Mouse (Mus musculus): Measurements from ENCODE around the gene Tgds.

Gene Tgds

DNA sequence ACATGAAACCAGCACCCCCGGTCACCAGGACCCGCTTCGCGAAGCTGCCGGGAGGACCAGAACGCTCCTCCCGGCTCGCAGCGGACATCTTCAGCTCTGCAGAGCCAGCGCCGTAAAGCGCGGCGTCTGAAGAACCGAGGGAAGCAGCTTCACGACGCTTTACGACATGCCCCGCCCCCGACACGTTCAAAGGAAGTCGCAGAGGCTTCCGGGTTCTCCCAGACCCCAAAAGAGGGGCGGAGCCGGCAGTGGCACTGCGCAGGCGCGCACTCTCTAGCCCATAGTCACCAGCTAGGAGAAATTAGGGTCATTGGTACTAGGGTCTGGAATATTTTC, at the start of gene Tgds:
Gene Tgds (minus strand): TSS at position 114 of the 336 bp plus-strand sequence.
- no peaks in the 10 kb centered on the region for H3K27me3 ChIP-seq (ENCODE audit: insufficient read depth, low read length)

DNA sequence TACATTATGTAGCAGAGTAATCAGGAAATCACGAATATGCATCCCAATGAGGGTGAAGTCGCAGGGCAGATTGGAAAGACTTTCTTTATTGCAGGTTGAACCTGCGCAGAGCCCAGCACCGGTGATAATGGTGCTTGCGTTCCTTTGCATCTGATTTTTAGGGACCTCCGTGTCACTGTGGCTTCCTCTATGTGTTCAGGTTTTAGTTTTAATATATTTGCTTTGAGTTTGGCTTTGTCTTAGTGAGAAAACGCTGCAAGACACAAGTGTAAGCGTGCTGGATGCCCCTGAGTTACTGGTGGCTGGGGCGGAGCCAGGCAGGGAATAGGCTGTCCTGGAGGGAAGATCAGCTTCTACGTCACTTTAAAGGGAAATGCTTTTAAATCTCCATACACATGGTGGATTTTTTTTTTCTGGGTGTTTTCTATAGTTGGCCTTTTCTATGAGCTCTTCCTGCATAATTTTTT, 48.2 kb upstream of the Tgds start:
- H3K36me3 ChIP-seq (ENCODE audit: insufficient read depth, low read length): no peaks in the 10 kb centered on the region
- peaks cover 6% of the 10 kb centered on the region for H3K9me3 ChIP-seq (ENCODE audit: low read length)
- H3K27me3 ChIP-seq (ENCODE audit: insufficient read depth, low read length): no peaks in the 10 kb centered on the region
- H3K4me1 ChIP-seq (replicated peaks; ENCODE audit: low read depth, low read length): peaks cover 26% of the 10 kb centered on the region
- peak overlapping the region; percentile 70 for H3K4me3 ChIP-seq (replicated peaks; ENCODE audit: low read length)
- TF ChIP-seq POU5F1 (IDR thresholded peaks at IDR 0.05; ENCODE audit: borderline replicate concordance, low read length) (no peak), NANOG (IDR thresholded peaks at IDR 0.05; ENCODE audit: borderline replicate concordance, low read length) (no peak), CTCF (conservative IDR thresholded peaks at IDR 0.05; ENCODE audit: low read length) (no peak)

More for the DNA sequence above, at the start of gene Tgds:
- Histone ChIP-seq H3K4me3 (replicated peaks; ENCODE audit: low read length) (peak within 1 kb of the TSS; percentile 94), H3K4me1 (replicated peaks; ENCODE audit: low read depth, low read length) (peaks cover 31% of the 10 kb centered on the region), H3K9me3 (ENCODE audit: low read length) (no peaks in the 10 kb centered on the region), H3K36me3 (ENCODE audit: insufficient read depth, low read length) (peaks cover 24% of the 10 kb centered on the region)
- TF ChIP-seq NANOG (IDR thresholded peaks at IDR 0.05; ENCODE audit: borderline replicate concordance, low read length) (no peak), POU5F1 (IDR thresholded peaks at IDR 0.05; ENCODE audit: borderline replicate concordance, low read length) (no peak), CTCF (conservative IDR thresholded peaks at IDR 0.05; ENCODE audit: low read length) (no peak)

DNA sequence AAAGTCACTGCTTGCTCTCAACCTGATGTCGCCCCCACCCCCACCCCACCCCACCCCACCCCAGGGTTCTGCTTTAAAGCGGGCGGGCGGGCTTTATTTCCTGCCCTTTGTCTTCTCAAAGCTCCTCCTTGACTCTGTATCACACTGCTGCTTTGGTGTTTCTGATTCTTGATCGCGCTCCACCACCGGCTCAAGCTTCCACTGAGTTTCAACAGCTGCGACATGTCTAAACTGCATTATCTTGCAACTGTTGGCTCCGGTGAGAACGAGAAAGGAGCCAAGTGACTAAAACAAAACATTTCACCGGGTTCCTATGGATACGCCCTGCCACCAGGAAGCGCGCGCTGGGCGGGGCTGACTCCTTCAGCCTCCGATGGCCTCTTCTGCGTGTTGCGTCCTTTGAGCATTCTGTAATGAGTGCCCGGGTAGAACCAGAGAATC, 47.6 kb upstream of the Tgds start:
- Histone ChIP-seq H3K27me3 (ENCODE audit: insufficient read depth, low read length) (no peaks in the 10 kb centered on the region), H3K4me3 (replicated peaks; ENCODE audit: low read length) (peak overlapping the region; percentile 70), H3K36me3 (ENCODE audit: insufficient read depth, low read length) (no peaks in the 10 kb centered on the region), H3K9me3 (ENCODE audit: low read length) (peaks cover 6% of the 10 kb centered on the region), H3K4me1 (replicated peaks; ENCODE audit: low read depth, low read length) (peaks cover 30% of the 10 kb centered on the region)
- TF ChIP-seq POU5F1 (IDR thresholded peaks at IDR 0.05; ENCODE audit: borderline replicate concordance, low read length) (no peak), NANOG (IDR thresholded peaks at IDR 0.05; ENCODE audit: borderline replicate concordance, low read length) (no peak), CTCF (conservative IDR thresholded peaks at IDR 0.05; ENCODE audit: low read length) (no peak)

GRCm38 (mm10) chr14:118179701-118180100, 47.1 kb upstream of the Tgds start:
- H3K4me1 ChIP-seq (replicated peaks; ENCODE audit: low read depth, low read length): peaks cover 30% of the 10 kb centered on the region
- H3K36me3 ChIP-seq (ENCODE audit: insufficient read depth, low read length): no peaks in the 10 kb centered on the region
- no peaks in the 10 kb centered on the region for H3K27me3 ChIP-seq (ENCODE audit: insufficient read depth, low read length)
- no peak for TF ChIP-seq NANOG (IDR thresholded peaks at IDR 0.05; ENCODE audit: borderline replicate concordance, low read length)
- no peak for TF ChIP-seq CTCF (conservative IDR thresholded peaks at IDR 0.05; ENCODE audit: low read length)
- no peak for TF ChIP-seq POU5F1 (IDR thresholded peaks at IDR 0.05; ENCODE audit: borderline replicate concordance, low read length)
- H3K4me3 ChIP-seq (replicated peaks; ENCODE audit: low read length): no peak overlapping the region
- peaks cover 6% of the 10 kb centered on the region for H3K9me3 ChIP-seq (ENCODE audit: low read length)

DNA sequence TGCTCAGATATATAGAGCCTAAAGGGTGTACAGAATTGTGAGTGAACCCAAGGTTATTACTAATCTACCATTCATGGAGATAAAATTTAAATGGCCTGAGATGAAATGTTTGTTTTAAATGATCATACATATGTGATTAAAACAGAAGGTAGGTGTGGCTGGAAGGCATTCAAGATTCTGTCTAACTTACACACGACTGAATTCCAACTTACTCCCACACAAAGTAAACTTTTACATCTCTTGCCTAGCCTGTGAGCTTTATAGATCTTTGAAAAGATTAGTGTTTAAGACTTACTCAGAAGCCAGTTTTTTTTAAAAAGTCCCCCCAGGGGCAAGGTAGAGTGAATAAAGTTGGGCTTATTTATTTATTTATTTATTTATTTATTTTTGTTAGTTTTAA, 46.7 kb upstream of the Tgds start:
- TF ChIP-seq CTCF (conservative IDR thresholded peaks at IDR 0.05; ENCODE audit: low read length): no peak
- no peak for TF ChIP-seq POU5F1 (IDR thresholded peaks at IDR 0.05; ENCODE audit: borderline replicate concordance, low read length)
- no peak for TF ChIP-seq NANOG (IDR thresholded peaks at IDR 0.05; ENCODE audit: borderline replicate concordance, low read length)
- peaks cover 6% of the 10 kb centered on the region for H3K9me3 ChIP-seq (ENCODE audit: low read length)
- no peak overlapping the region for H3K4me3 ChIP-seq (replicated peaks; ENCODE audit: low read length)
- H3K4me1 ChIP-seq (replicated peaks; ENCODE audit: low read depth, low read length): peaks cover 30% of the 10 kb centered on the region
- no peaks in the 10 kb centered on the region for H3K27me3 ChIP-seq (ENCODE audit: insufficient read depth, low read length)
- H3K36me3 ChIP-seq (ENCODE audit: insufficient read depth, low read length): no peaks in the 10 kb centered on the region

GRCm38 (mm10) chr14:118175694-118176085, 43.1 kb upstream of the Tgds start:
- Histone ChIP-seq H3K4me3 (replicated peaks; ENCODE audit: low read length) (peak overlapping the region; percentile 69), H3K36me3 (ENCODE audit: insufficient read depth, low read length) (no peaks in the 10 kb centered on the region), H3K9me3 (ENCODE audit: low read length) (peaks cover 6% of the 10 kb centered on the region), H3K4me1 (replicated peaks; ENCODE audit: low read depth, low read length) (peaks cover 26% of the 10 kb centered on the region), H3K27me3 (ENCODE audit: insufficient read depth, low read length) (no peaks in the 10 kb centered on the region)
- TF ChIP-seq POU5F1 (IDR thresholded peaks at IDR 0.05; ENCODE audit: borderline replicate concordance, low read length): no peak
- TF ChIP-seq NANOG (IDR thresholded peaks at IDR 0.05; ENCODE audit: borderline replicate concordance, low read length): no peak
- no peak for TF ChIP-seq CTCF (conservative IDR thresholded peaks at IDR 0.05; ENCODE audit: low read length)

- no peak for TF ChIP-seq CTCF (conservative IDR thresholded peaks at IDR 0.05; ENCODE audit: low read length)
- TF ChIP-seq POU5F1 (IDR thresholded peaks at IDR 0.05; ENCODE audit: borderline replicate concordance, low read length): no peak
- TF ChIP-seq NANOG (IDR thresholded peaks at IDR 0.05; ENCODE audit: borderline replicate concordance, low read length): no peak
- Histone ChIP-seq H3K36me3 (ENCODE audit: insufficient read depth, low read length) (no peaks in the 10 kb centered on the region), H3K27me3 (ENCODE audit: insufficient read depth, low read length) (no peaks in the 10 kb centered on the region), H3K4me1 (replicated peaks; ENCODE audit: low read depth, low read length) (peaks cover 21% of the 10 kb centered on the region), H3K4me3 (replicated peaks; ENCODE audit: low read length) (peak overlapping the region; percentile 69), H3K9me3 (ENCODE audit: low read length) (peaks cover 6% of the 10 kb centered on the region)
Observed at GRCm38 (mm10) chr14:118175071-118175693, 42.6 kb upstream of the Tgds start.

GRCm38 (mm10) chr14:118173590-118174203, 41.1 kb upstream of the Tgds start:
- Histone ChIP-seq H3K9me3 (ENCODE audit: low read length) (peaks cover 6% of the 10 kb centered on the region), H3K27me3 (ENCODE audit: insufficient read depth, low read length) (no peaks in the 10 kb centered on the region), H3K36me3 (ENCODE audit: insufficient read depth, low read length) (no peaks in the 10 kb centered on the region), H3K4me1 (replicated peaks; ENCODE audit: low read depth, low read length) (peaks cover 15% of the 10 kb centered on the region), H3K4me3 (replicated peaks; ENCODE audit: low read length) (no peak overlapping the region)
- TF ChIP-seq NANOG (IDR thresholded peaks at IDR 0.05; ENCODE audit: borderline replicate concordance, low read length) (no peak), POU5F1 (IDR thresholded peaks at IDR 0.05; ENCODE audit: borderline replicate concordance, low read length) (no peak), CTCF (conservative IDR thresholded peaks at IDR 0.05; ENCODE audit: low read length) (no peak)
